Mouse (Mus musculus) heart, embryonic 11.5 days (tissue): Measurements from ENCODE around the gene Slc35f1. TPM values are rescaled to one million over a fixed set of nuclear protein-coding genes. Genes with fewer than 3 reads are reported as not detected.

ENCODE experiments used
- ATAC-seq: fragments of 200-750 bp; cut with Nextera tagmentation; replicated peaks from 2 replicates; pipeline ENCODE4 v1.8.0; 2017; ENCODE audit warnings: moderate library complexity; ENCODE audit not compliant: insufficient number of reproducible peaks, low FRiP score, low TSS enrichment
- H3K27ac ChIP-seq: fragments of 300-500 bp; sonication (generic); 2 replicates; pipeline ENCODE4 v1.5.1; 2014; ENCODE audit warnings: mild to moderate bottlenecking, low read depth, low read length
- H3K27me3 ChIP-seq: fragments of 300-500 bp; sonication (generic); 2 replicates; pipeline ENCODE4 v1.6.1; 2014; ENCODE audit warnings: mild to moderate bottlenecking, low read length, mixed read lengths; ENCODE audit not compliant: control insufficient read depth, insufficient read depth
- H3K36me3 ChIP-seq: fragments of 300-500 bp; sonication (generic); 2 replicates; pipeline ENCODE4 v1.6.1; 2014; ENCODE audit warnings: mild to moderate bottlenecking, low read length, moderate library complexity, mixed read lengths; ENCODE audit not compliant: control insufficient read depth, insufficient read depth
- H3K4me1 ChIP-seq: fragments of 300-500 bp; sonication (generic); 2 replicates; pipeline ENCODE4 v1.6.1; 2014; ENCODE audit warnings: low read length; ENCODE audit not compliant: control insufficient read depth, insufficient read depth
- H3K4me2 ChIP-seq: fragments of 300-500 bp; sonication (generic); 2 replicates; pipeline ENCODE4 v1.6.1; 2014; ENCODE audit warnings: mild to moderate bottlenecking, moderate library complexity
- H3K4me3 ChIP-seq: fragments of 300-500 bp; sonication (generic); 2 replicates; pipeline ENCODE4 v1.5.1; 2014; ENCODE audit warnings: low read depth, low read length
- H3K9ac ChIP-seq: fragments of 300-500 bp; sonication (generic); 2 replicates; pipeline ENCODE4 v1.6.1; 2014; ENCODE audit warnings: mild to moderate bottlenecking, low read depth, low read length, moderate library complexity
- H3K9me3 ChIP-seq: fragments of 300-500 bp; sonication (generic); replicated peaks from 2 replicates; pipeline ENCODE4 v1.6.1; 2016; ENCODE audit warnings: low read length; ENCODE audit not compliant: control insufficient read depth
- WGBS: fragments of 180-500 bp; shearing (Covaris S2); extraction: QIAGEN DNeasy Blood & Tissue Kit; methylation state at CpG from one replicate; pipeline ENCODE4 v1.1.7; 2014; ENCODE audit not compliant: insufficient replicate concordance; 5-methylcytosine and 5-hydroxymethylcytosine counted together
- polyA plus RNA-seq: library from polyadenylated mRNA; unstranded; fragments of >200 nt; fragmentation: Nextera tagmentation; extraction: Ambion mirVana; gene quantifications from 2 replicates; pipeline ENCODE4 v1.2.1, GENCODE M21; 2014

Gene Slc35f1
- polyA plus RNA-seq, 1 experiment from 2014 or later: 1.2 TPM

DNA sequence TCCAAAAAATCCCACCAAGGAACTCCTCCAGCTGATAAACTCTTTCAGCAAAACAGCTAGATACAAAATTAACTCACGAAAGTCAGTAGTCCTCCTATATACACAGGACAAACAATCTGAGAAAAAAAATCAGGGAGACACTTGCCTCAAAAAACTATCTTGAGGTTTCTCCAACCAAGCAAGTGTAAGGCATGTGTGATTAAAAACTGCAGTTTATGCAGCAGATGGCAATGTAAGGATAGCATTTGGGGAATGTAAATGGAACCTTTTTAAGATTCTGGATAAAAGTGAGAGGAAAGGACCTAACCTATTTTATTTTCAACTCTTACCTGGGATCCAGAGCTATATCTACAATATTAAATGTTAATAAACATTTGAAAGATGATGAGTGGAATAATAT, 129.3 kb downstream of the Slc35f1 start:
- Histone ChIP-seq H3K9ac (no peak overlapping the region), H3K27ac (no peak overlapping the region), H3K9me3 (no peaks in the 10 kb centered on the region), H3K36me3 (no peaks in the 10 kb centered on the region), H3K4me3 (no peak overlapping the region), H3K4me1 (no peaks in the 10 kb centered on the region), H3K4me2 (no peak overlapping the region), H3K27me3 (no peaks in the 10 kb centered on the region)
- ATAC-seq: no peak
- 75% methylated on average over 1 of the region's 1 CpGs for WGBS

DNA sequence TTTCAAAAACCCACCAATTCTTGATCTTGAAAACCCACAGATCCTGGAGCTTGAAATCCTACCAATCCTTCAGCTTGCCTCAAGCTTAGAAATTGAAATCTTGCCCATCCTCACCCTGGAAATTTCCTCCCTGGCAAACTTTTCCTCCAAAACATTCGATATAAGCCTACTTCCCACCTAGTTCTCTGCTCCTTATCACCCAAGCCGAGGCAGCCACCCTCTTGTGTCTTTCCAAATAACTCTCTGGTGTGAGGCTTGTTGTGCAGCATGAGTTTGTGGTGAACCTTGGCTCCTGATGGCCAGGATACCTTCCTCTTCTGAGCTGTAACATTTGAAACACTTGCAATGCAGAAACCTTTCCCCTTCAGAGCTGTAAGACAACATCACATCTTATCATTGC, 132.6 kb downstream of the Slc35f1 start:
- 64% methylated on average over 2 of the region's 2 CpGs for WGBS
- no peaks in the 10 kb centered on the region for H3K36me3 ChIP-seq
- ATAC-seq: no peak

DNA sequence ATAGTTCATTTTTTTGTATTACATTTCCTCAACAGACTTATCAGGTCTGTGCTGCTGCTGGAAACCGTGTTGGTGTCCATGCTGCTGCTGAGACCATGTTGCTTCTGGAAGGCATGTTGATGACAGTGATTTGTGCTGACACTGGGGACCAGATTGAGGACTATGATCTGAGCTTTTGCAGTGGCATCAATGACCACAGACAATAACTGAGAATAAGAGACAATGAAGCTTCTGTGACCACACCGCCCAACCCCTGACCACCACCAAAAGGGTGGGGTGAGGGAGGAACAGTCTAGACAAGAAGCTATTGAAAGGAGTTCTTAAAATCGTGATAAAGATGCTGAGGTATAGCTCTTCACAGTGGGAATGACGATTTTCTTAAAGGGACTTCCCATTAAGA, 135.4 kb downstream of the Slc35f1 start:
- no peaks in the 10 kb centered on the region for H3K9me3 ChIP-seq
- no peak overlapping the region for H3K4me2 ChIP-seq
- no peak overlapping the region for H3K27ac ChIP-seq
- H3K27me3 ChIP-seq: no peaks in the 10 kb centered on the region
- H3K4me1 ChIP-seq: no peaks in the 10 kb centered on the region
- no peak overlapping the region for H3K4me3 ChIP-seq
- no peaks in the 10 kb centered on the region for H3K36me3 ChIP-seq
- WGBS: 72% methylated on average over 4 of the region's 4 CpGs
- ATAC-seq: no peak
- no peak overlapping the region for H3K9ac ChIP-seq

More for the DNA sequence above, 132.6 kb downstream of the Slc35f1 start:
- Histone ChIP-seq H3K27me3 (no peaks in the 10 kb centered on the region), H3K9me3 (no peaks in the 10 kb centered on the region), H3K4me1 (no peaks in the 10 kb centered on the region), H3K9ac (no peak overlapping the region), H3K27ac (no peak overlapping the region), H3K4me2 (no peak overlapping the region), H3K4me3 (no peak overlapping the region)

DNA sequence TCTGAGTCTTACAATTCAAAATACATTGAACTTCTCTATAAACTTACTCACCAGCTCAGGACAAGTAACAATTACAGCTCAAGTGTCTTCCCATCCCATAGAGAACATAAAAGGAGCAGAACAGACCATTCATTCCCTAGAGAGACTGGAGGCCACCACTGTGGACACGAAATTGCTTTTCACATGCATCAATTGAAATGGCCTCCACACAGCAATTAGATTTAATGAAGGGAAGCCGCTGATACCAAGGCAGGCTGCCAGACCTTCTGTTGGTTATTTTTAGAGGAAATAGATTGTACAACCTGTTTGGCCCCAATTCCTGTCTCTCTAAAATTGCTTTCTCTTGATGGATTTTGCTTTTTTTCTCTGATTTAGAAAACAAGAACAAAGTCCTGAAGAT, 150.5 kb downstream of the Slc35f1 start:
- H3K9ac ChIP-seq: no peak overlapping the region
- no peaks in the 10 kb centered on the region for H3K9me3 ChIP-seq
- H3K27me3 ChIP-seq: no peaks in the 10 kb centered on the region
- no peak overlapping the region for H3K27ac ChIP-seq
- H3K4me2 ChIP-seq: no peak overlapping the region
- no peaks in the 10 kb centered on the region for H3K36me3 ChIP-seq
- no peak overlapping the region for H3K4me3 ChIP-seq
- WGBS: 73% methylated on average over 2 of the region's 2 CpGs
- ATAC-seq: no peak
- no peaks in the 10 kb centered on the region for H3K4me1 ChIP-seq

DNA sequence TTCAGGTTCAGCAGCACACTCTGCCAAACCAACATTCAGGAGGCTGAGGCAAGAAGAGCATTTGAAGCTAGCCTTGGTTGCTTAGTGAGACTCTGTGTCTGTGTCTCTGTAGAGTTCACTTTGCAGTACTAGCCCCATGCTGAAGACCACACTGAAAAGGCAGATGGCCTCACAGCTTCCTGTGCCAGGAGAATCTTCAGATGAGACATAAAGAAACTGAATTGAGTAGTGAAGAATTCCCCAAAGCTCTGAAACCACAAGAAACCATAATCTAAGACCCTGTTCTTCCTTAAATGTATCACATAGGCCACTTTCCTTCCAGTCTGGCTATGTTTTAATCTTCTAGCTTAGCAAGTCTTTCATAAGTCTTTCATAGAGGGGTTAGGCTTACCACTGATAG, 161.7 kb downstream of the Slc35f1 start:
- no peak for ATAC-seq
- no peak overlapping the region for H3K27ac ChIP-seq
- no peak overlapping the region for H3K4me2 ChIP-seq
- no peaks in the 10 kb centered on the region for H3K4me1 ChIP-seq
- no peak overlapping the region for H3K9ac ChIP-seq
- no peaks in the 10 kb centered on the region for H3K36me3 ChIP-seq
- no peak overlapping the region for H3K4me3 ChIP-seq
- no peaks in the 10 kb centered on the region for H3K27me3 ChIP-seq
- no peaks in the 10 kb centered on the region for H3K9me3 ChIP-seq

DNA sequence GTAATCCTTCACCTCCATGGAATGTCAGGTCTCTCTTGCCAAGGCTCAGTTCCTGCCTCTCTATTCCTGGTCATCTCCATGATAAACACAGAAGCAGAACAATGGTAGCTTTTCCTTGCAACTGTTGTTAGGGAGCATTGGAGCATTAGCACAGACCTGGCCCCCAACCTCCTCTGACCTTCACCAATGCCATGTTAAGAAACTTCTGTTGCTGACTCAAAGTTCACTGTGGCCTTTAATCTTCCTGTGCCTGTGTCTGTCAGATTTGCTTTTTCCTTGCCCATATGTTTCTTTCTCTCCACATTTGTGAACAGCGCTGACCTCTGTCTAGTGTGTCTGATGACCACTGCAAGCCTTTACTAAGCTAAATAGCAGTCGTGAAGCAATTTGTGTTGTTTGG, 170.5 kb downstream of the Slc35f1 start:
- no peaks in the 10 kb centered on the region for H3K36me3 ChIP-seq
- WGBS: 83% methylated on average over 2 of the region's 2 CpGs
- H3K27me3 ChIP-seq: no peaks in the 10 kb centered on the region
- no peak overlapping the region for H3K4me2 ChIP-seq
- no peaks in the 10 kb centered on the region for H3K9me3 ChIP-seq
- no peaks in the 10 kb centered on the region for H3K4me1 ChIP-seq
- no peak for ATAC-seq
- no peak overlapping the region for H3K4me3 ChIP-seq
- no peak overlapping the region for H3K27ac ChIP-seq
- H3K9ac ChIP-seq: no peak overlapping the region

DNA sequence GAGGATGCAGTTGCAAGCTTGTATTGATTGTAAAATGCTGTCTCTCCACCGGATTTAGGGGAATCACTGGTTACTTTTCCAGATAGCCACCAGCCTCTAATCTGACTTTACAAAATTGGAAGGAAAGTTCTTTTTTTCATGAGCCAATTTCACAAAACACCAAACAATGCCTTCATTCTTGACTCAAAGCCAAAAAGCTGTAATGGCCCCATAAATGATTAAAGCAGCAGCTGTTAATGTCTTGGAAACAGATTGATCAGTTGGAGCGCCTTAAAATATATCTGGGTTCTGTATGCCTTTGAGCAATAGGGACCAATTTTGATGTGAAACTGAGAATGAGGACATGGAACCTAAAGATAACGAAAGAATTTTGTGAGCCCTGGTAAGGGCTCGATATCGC, 174.6 kb downstream of the Slc35f1 start:
- Histone ChIP-seq H3K9ac (no peak overlapping the region), H3K36me3 (no peaks in the 10 kb centered on the region), H3K4me1 (no peaks in the 10 kb centered on the region), H3K27me3 (no peaks in the 10 kb centered on the region), H3K4me2 (no peak overlapping the region), H3K4me3 (no peak overlapping the region), H3K27ac (no peak overlapping the region), H3K9me3 (no peaks in the 10 kb centered on the region)
- no peak for ATAC-seq
- WGBS: 85% methylated on average over 5 of the region's 5 CpGs

DNA sequence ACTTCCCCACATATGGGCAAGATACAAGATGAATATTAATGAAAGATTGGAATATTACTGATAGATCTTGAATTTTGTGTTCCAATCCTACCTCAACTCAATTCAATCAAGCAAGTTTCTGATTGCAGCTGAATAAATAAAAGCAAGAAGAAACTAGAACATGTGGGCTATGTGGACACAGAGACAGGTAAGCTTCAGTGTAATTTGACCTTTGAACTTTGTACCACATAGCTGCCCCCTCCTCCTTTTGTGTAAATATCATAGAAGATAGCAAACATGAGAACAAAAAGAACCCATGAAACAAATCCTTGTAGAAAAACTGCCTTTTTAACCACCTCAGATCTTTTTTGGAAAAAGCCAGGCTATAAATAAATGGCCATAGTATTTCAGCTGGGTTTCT, 180.8 kb downstream of the Slc35f1 start:
- H3K9me3 ChIP-seq: no peaks in the 10 kb centered on the region
- no peaks in the 10 kb centered on the region for H3K36me3 ChIP-seq
- H3K4me3 ChIP-seq: no peak overlapping the region
- H3K9ac ChIP-seq: no peak overlapping the region
- no peak overlapping the region for H3K27ac ChIP-seq
- ATAC-seq: no peak
- H3K4me1 ChIP-seq: no peaks in the 10 kb centered on the region
- H3K27me3 ChIP-seq: no peaks in the 10 kb centered on the region
- no peak overlapping the region for H3K4me2 ChIP-seq

DNA sequence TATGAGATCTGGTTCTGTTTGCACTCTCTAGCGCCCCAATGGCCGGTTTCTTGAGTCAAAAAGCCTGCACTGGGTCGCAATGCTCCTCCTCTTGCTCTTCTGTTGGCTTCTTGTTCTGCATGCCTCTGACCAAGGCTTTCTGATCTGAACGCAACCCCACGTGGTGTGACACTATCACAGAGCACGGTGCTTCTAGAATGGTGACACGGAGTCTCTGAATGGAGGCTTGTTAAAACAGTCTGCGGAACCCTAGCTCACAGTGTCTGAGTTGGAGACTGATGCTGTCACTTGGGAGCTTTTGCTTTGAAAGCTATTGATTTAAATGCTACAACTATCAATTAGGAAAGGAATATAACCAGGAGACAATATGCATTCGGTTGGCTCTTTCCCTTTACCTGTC, 183.8 kb downstream of the Slc35f1 start:
- Histone ChIP-seq H3K4me2 (no peak overlapping the region), H3K4me3 (no peak overlapping the region), H3K27me3 (no peaks in the 10 kb centered on the region)

More for the DNA sequence above, 183.8 kb downstream of the Slc35f1 start:
- no peak for ATAC-seq
- Histone ChIP-seq H3K4me1 (no peaks in the 10 kb centered on the region), H3K27ac (no peak overlapping the region), H3K36me3 (no peaks in the 10 kb centered on the region), H3K9ac (no peak overlapping the region), H3K9me3 (no peaks in the 10 kb centered on the region)
- 65% methylated on average over 9 of the region's 9 CpGs for WGBS
